ENCODE assay signal across 9 mouse cellular contexts in the genomic region with DNA sequence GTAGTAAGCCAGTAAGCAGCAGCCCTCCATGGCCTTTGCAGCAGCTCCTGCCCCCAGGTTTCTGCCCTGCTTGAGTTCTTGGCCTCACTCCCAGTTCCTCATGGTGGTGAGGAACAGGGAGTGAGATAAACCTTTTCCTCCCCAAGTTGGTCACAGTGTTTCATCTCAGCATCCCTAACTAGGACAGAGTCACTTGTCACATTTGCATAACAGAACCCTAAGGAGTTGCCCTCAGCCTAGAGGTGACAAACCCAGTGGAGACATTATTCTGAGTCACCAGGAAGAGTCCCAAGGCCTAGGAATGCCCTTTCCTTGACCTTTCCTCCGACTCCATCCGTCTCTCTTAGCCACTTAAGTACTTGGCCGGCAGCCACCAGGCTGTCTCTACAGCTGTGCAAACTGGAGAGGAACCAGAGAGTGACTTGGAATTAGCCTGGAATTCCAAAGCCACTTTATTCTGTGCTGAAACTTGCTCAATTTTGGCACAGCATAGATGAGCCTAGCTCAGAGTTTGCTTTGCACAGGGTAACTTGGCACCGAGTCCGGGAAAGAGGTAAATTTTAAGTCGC.
DNase-seq lines count a peak whose midpoint lies in the region; ATAC-seq lines count a peak whose summit lies in the region.
"Had no signal": no experiment of that assay in that cellular context is flagged by ENCODE, and none has a peak within 500 bp of the region (broad histone marks: within the 10 kb centered on the region; RNA-seq: fewer than 3 reads in every experiment).

No protein-coding gene starts in this region.

- peaks cover 20% of the 10 kb centered on the region for H3K4me1 ChIP-seq in embryonic facial prominence, embryonic 15.5 days
- H3K4me1 ChIP-seq in heart, embryonic 12.5 days (replicated peaks) = peaks cover 19% of the 10 kb centered on the region
- H3K4me1 ChIP-seq in lung, embryonic 16.5 days (replicated peaks; ENCODE audit: control insufficient read depth, insufficient read depth, low read length) = peaks cover 26% of the 10 kb centered on the region
- H3K4me1 ChIP-seq: midbrain, embryonic 12.5 days had no signal

- peak; percentile 87 for ATAC-seq in embryonic facial prominence, embryonic 15.5 days (ENCODE audit: insufficient number of reproducible peaks, low FRiP score, low TSS enrichment, low read depth)
- ATAC-seq in heart, embryonic 12.5 days (ENCODE audit: insufficient number of reproducible peaks, low FRiP score) = peak; percentile 84
- ATAC-seq in lung, embryonic 16.5 days (ENCODE audit: low read depth) = peak; percentile 97
- no peak for ATAC-seq in inflammation-experienced regulatory T-cells, adult 6 months

- H3K4me2 ChIP-seq in embryonic facial prominence, embryonic 15.5 days (replicated peaks) = no peak overlapping the region
- H3K4me2 ChIP-seq in heart, embryonic 12.5 days = peak overlapping the region; percentile 6; the same call in 1 of the 2 replicates
- peak overlapping the region; percentile 25; the same call in 1 of the 2 replicates for H3K4me2 ChIP-seq in lung, embryonic 16.5 days (ENCODE audit: low read depth, low read length)
- H3K4me2 ChIP-seq: midbrain, embryonic 12.5 days had no signal

- no peaks in the 10 kb centered on the region for H3K27me3 ChIP-seq in embryonic facial prominence, embryonic 15.5 days
- no peaks in the 10 kb centered on the region for H3K27me3 ChIP-seq in heart, embryonic 12.5 days (replicated peaks)
- no peaks in the 10 kb centered on the region for H3K27me3 ChIP-seq in lung, embryonic 16.5 days (ENCODE audit: control insufficient read depth, insufficient read depth, low read depth, low read length)
- H3K27me3 ChIP-seq: midbrain, embryonic 12.5 days had no signal

- H3K9me3 ChIP-seq in embryonic facial prominence, embryonic 15.5 days (replicated peaks) = no peaks in the 10 kb centered on the region
- H3K9me3 ChIP-seq in heart, embryonic 12.5 days (replicated peaks) = no peaks in the 10 kb centered on the region
- H3K9me3 ChIP-seq in lung, embryonic 16.5 days (ENCODE audit: control insufficient read depth, low read length) = no peaks in the 10 kb centered on the region
- H3K9me3 ChIP-seq: midbrain, embryonic 12.5 days had no signal

- H3K9ac ChIP-seq in embryonic facial prominence, embryonic 15.5 days = no peak overlapping the region
- no peak overlapping the region for H3K9ac ChIP-seq in heart, embryonic 12.5 days
- H3K9ac ChIP-seq in lung, embryonic 16.5 days (ENCODE audit: low read length) = no peak overlapping the region
- H3K9ac ChIP-seq: midbrain, embryonic 12.5 days had no signal

- H3K4me3 ChIP-seq in embryonic facial prominence, embryonic 15.5 days (replicated peaks) = no peak overlapping the region
- no peak overlapping the region for H3K4me3 ChIP-seq in heart, embryonic 12.5 days
- 0 out of 2 replicates have a peak overlapping the region, but pooled peaks have one; percentile 11 for H3K4me3 ChIP-seq in lung, embryonic 16.5 days (ENCODE audit: low read length)
- H3K4me3 ChIP-seq: midbrain, embryonic 12.5 days had no signal

- 11% methylated on average over 6 of the region's 6 CpGs for WGBS in embryonic facial prominence, embryonic 15.5 days
- 30% methylated on average over 6 of the region's 6 CpGs for WGBS in heart, embryonic 12.5 days
- WGBS in lung, embryonic 16.5 days = 3% methylated on average over 6 of the region's 6 CpGs

- H3K27ac ChIP-seq in embryonic facial prominence, embryonic 15.5 days (replicated peaks) = 0 out of 2 replicates have a peak overlapping the region, but pooled peaks have one; percentile 29
- peak overlapping the region; percentile 31 for H3K27ac ChIP-seq in heart, embryonic 12.5 days (ENCODE audit: poor library complexity, severe bottlenecking)
- peak overlapping the region; percentile 77 for H3K27ac ChIP-seq in lung, embryonic 16.5 days (ENCODE audit: low read length)
- H3K27ac ChIP-seq: midbrain, embryonic 12.5 days had no signal

- peak; percentile 87 for DNase-seq in MN1 (ENCODE audit: low spot score)
- DNase-seq in adrenal gland, postnatal 10 days = peak; percentile 85
- peak; percentile 89 for DNase-seq in kidney, postnatal 14 days
- peak; percentile 80 for DNase-seq in skeletal muscle tissue, adult 2 months (ENCODE audit: low read depth, low spot score)

- H3K36me3 ChIP-seq in embryonic facial prominence, embryonic 15.5 days = no peaks in the 10 kb centered on the region
- H3K36me3 ChIP-seq in heart, embryonic 12.5 days = no peaks in the 10 kb centered on the region
- no peaks in the 10 kb centered on the region for H3K36me3 ChIP-seq in lung, embryonic 16.5 days (ENCODE audit: control insufficient read depth, insufficient read depth, low read length)
- H3K36me3 ChIP-seq: midbrain, embryonic 12.5 days had no signal
